Mouse (Mus musculus) liver, adult 2 months (tissue): ENCODE data around the gene Commd1. TPM values are rescaled to one million over a fixed set of nuclear protein-coding genes. Genes with fewer than 3 reads are reported as not detected.

Experiments
- DNase-seq: peaks from one replicate; pipeline ENCODE4 v3.0.0-alpha.2; 2011; ENCODE audit warnings: low read depth, low spot score; ENCODE audit errors: extremely low read depth
- H3K27ac ChIP-seq: fragments of 200-500 bp; replicated peaks from 2 replicates; pipeline ENCODE4 v1.5.1; 2012; ENCODE audit warnings: low read depth, mild to moderate bottlenecking, control low read depth, inconsistent platforms, low read length; ENCODE audit not compliant: insufficient read depth
- H3K27me3 ChIP-seq: fragments of 200-500 bp; 2 replicates; pipeline ENCODE4 v1.6.1; 2012; ENCODE audit warnings: mild to moderate bottlenecking, moderate library complexity, low read length, inconsistent platforms; ENCODE audit not compliant: control insufficient read depth, insufficient read depth
- H3K36me3 ChIP-seq: fragments of 200-500 bp; 2 replicates; pipeline ENCODE4 v1.6.1; 2012; ENCODE audit warnings: low read length, inconsistent platforms; ENCODE audit not compliant: control insufficient read depth, insufficient read depth
- H3K4me1 ChIP-seq: fragments of 200-500 bp; 2 replicates; pipeline ENCODE4 v1.6.1; 2011; ENCODE audit warnings: low read length; ENCODE audit not compliant: control insufficient read depth, insufficient read depth
- H3K4me3 ChIP-seq: fragments of 200-500 bp; 2 replicates; pipeline ENCODE4 v1.5.1; 2011; ENCODE audit warnings: low read depth, mild to moderate bottlenecking, control low read depth, low read length, moderate library complexity; ENCODE audit not compliant: insufficient read depth
- H3K79me2 ChIP-seq: fragments of 200-500 bp; 2 replicates; pipeline ENCODE4 v1.6.1; 2012; ENCODE audit warnings: inconsistent platforms, mild to moderate bottlenecking, low read length, moderate library complexity; ENCODE audit not compliant: control insufficient read depth, insufficient read depth
- H3K9ac ChIP-seq: fragments of 200-500 bp; 2 replicates; pipeline ENCODE4 v1.6.1; 2012; ENCODE audit warnings: low read depth, mild to moderate bottlenecking, control low read depth, inconsistent platforms, low read length
- CTCF ChIP-seq: fragments of 200-500 bp; IDR thresholded peaks from 2 replicates; pipeline ENCODE4 v1.5.1; 2011; ENCODE audit warnings: low read depth, low read length, control low read depth
- POLR2A ChIP-seq: fragments of 200-500 bp; IDR thresholded peaks from 2 replicates; pipeline ENCODE4 v1.6.1; 2011; ENCODE audit warnings: low read length, control low read depth; ENCODE audit not compliant: insufficient read depth; ENCODE audit errors: extremely low read depth
- WGBS: fragments of 180-500 bp; shearing (Covaris S2); methylation state at CpG from one replicate; pipeline ENCODE4 v1.1.7; 2018; 5-methylcytosine and 5-hydroxymethylcytosine counted together
- polyA plus RNA-seq: library from polyadenylated mRNA; depleted of rRNA; stranded (reverse); fragments of >200 nt; gene quantifications from 2 replicates; pipeline ENCODE4 v1.2.3, GENCODE M21; 2012
- total RNA-seq: library from RNA; depleted of rRNA; stranded (reverse); fragments of >200 nt; gene quantifications from 2 replicates; pipeline ENCODE4 v1.2.3, GENCODE M21; 2014

Commd1 gene
- total and polyA plus RNA-seq, 2 experiments, result 15.9 to 53.5 TPM

GRCm38 (mm10) chr11:22952668-22953067, 29.5 kb downstream of the Commd1 start:
- H3K36me3 ChIP-seq, result peaks cover 5% of the 10 kb centered on the region
- no peak overlapping the region for H3K27ac ChIP-seq
- TF ChIP-seq POLR2A (no peak), CTCF (no peak)
- H3K9ac ChIP-seq, result no peak overlapping the region
- H3K27me3 ChIP-seq, result no peaks in the 10 kb centered on the region
- no peak overlapping the region for H3K4me3 ChIP-seq
- WGBS, result 91% methylated on average over 7 of the region's 7 CpGs
- H3K79me2 ChIP-seq, result no peaks in the 10 kb centered on the region
- no peaks in the 10 kb centered on the region for H3K4me1 ChIP-seq
- DNase-seq, result no peak

GRCm38 (mm10) chr11:22950131-22950530, 32.1 kb downstream of the Commd1 start:
- Histone ChIP-seq H3K4me3 (no peak overlapping the region), H3K4me1 (no peaks in the 10 kb centered on the region), H3K79me2 (no peaks in the 10 kb centered on the region; the same call in 1 of the 2 replicates), H3K36me3 (0 out of 2 replicates have a peak, but pooled peaks cover 2% of the 10 kb centered on the region), H3K27me3 (no peaks in the 10 kb centered on the region), H3K27ac (no peak overlapping the region), H3K9ac (no peak overlapping the region)
- no peak for DNase-seq
- WGBS, result 94% methylated on average over 6 of the region's 6 CpGs
- TF ChIP-seq CTCF, result peak; percentile 37
- TF ChIP-seq POLR2A, result no peak

GRCm38 (mm10) chr11:22949101-22949500, 33.1 kb downstream of the Commd1 start:
- no peak for TF ChIP-seq POLR2A
- no peak for TF ChIP-seq CTCF

GRCm38 (mm10) chr11:22938983-22939382, 43.2 kb downstream of the Commd1 start:
- TF ChIP-seq CTCF (no peak), POLR2A (no peak)
- no peak for DNase-seq
- no peak overlapping the region for H3K27ac ChIP-seq
- 0 out of 2 replicates have a peak, but pooled peaks cover 2% of the 10 kb centered on the region for H3K79me2 ChIP-seq
- no peak overlapping the region for H3K4me3 ChIP-seq
- H3K27me3 ChIP-seq, result no peaks in the 10 kb centered on the region
- H3K9ac ChIP-seq, result no peak overlapping the region
- no peaks in the 10 kb centered on the region for H3K36me3 ChIP-seq
- no peaks in the 10 kb centered on the region for H3K4me1 ChIP-seq
- WGBS, result 89% methylated on average over 2 of the region's 2 CpGs

More at GRCm38 (mm10) chr11:22949101-22949500, 33.1 kb downstream of the Commd1 start:
- Histone ChIP-seq H3K79me2 (no peaks in the 10 kb centered on the region; the same call in 1 of the 2 replicates), H3K4me1 (no peaks in the 10 kb centered on the region), H3K27ac (no peak overlapping the region), H3K4me3 (no peak overlapping the region), H3K27me3 (no peaks in the 10 kb centered on the region), H3K9ac (no peak overlapping the region), H3K36me3 (0 out of 2 replicates have a peak, but pooled peaks cover 2% of the 10 kb centered on the region)
- no peak for DNase-seq
- WGBS, result 95% methylated on average over 1 of the region's 1 CpGs

GRCm38 (mm10) chr11:22937716-22938316, 44.4 kb downstream of the Commd1 start:
- Histone ChIP-seq H3K27me3 (no peaks in the 10 kb centered on the region), H3K27ac (no peak overlapping the region), H3K79me2 (no peaks in the 10 kb centered on the region), H3K36me3 (no peaks in the 10 kb centered on the region), H3K4me3 (no peak overlapping the region), H3K9ac (no peak overlapping the region), H3K4me1 (no peaks in the 10 kb centered on the region)
- 99% methylated on average over 4 of the region's 4 CpGs for WGBS
- TF ChIP-seq POLR2A (no peak), CTCF (no peak)
- DNase-seq, result no peak

- Histone ChIP-seq H3K27me3 (no peaks in the 10 kb centered on the region), H3K79me2 (no peaks in the 10 kb centered on the region), H3K4me1 (no peaks in the 10 kb centered on the region), H3K4me3 (no peak overlapping the region), H3K9ac (no peak overlapping the region), H3K36me3 (no peaks in the 10 kb centered on the region), H3K27ac (no peak overlapping the region)
- 79% methylated on average over 5 of the region's 5 CpGs for WGBS
- no peak for DNase-seq
- TF ChIP-seq POLR2A, result no peak
- TF ChIP-seq CTCF, result no peak
Observed at GRCm38 (mm10) chr11:22936446-22937125, 45.6 kb downstream of the Commd1 start.
